Comparison of ENCODE assay signal across 14 mouse cellular contexts in the genomic region with DNA sequence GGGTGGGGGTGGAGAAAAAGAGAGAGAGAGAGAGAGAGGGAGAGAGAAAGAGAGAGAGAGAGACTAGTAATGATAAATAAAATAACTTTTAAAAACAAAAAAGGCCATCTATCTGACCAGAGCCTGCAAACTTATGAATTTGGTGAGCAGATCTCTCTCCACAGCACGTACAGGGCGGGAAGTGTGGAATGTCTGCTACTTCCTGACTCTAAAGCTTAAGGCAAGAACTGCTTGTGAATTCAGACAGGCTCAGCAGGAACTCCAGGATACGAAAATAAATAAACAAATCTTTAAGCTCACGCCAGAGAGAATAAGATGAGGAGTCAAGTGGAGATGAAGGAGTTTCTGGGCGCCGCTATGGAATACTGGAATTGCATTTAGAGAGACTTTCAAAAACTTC.
DNase-seq lines count a peak whose midpoint lies in the region; ATAC-seq and TF ChIP-seq lines count a peak whose summit lies in the region.
"Had no signal": no experiment of that assay in that cellular context is flagged by ENCODE, and none has a peak within 500 bp of the region (broad histone marks: within the 10 kb centered on the region; RNA-seq: fewer than 3 reads in every experiment).

No protein-coding gene starts in this region.

- H3K4me2 ChIP-seq in heart, postnatal 0 days (ENCODE audit: low read depth, low read length) = no peak overlapping the region
- peak overlapping the region; percentile 30 for H3K4me2 ChIP-seq in lung, postnatal 0 days (replicated peaks; ENCODE audit: low read depth, low read length)
- no peak overlapping the region for H3K4me2 ChIP-seq in embryonic facial prominence, embryonic 11.5 days (ENCODE audit: low read depth, low read length)
- H3K4me2 ChIP-seq in stomach, embryonic 15.5 days = no peak overlapping the region
- H3K4me2 ChIP-seq: hindbrain, embryonic 15.5 days; liver, embryonic 11.5 days had no signal

- no peak for ATAC-seq in heart, postnatal 0 days (ENCODE audit: insufficient read depth, low read depth)
- no peak for ATAC-seq in lung, postnatal 0 days
- ATAC-seq in embryonic facial prominence, embryonic 11.5 days (replicated peaks; ENCODE audit: insufficient number of reproducible peaks, low FRiP score, low TSS enrichment, low read depth) = no peak
- no peak for ATAC-seq in stomach, embryonic 15.5 days (ENCODE audit: insufficient read depth, low FRiP score, low read depth)
- ATAC-seq: forebrain, embryonic 16.5 days had no signal

- H3K27me3 ChIP-seq in heart, postnatal 0 days (ENCODE audit: control insufficient read depth, insufficient read depth, low read length) = 0 out of 2 replicates have a peak, but pooled peaks cover 8% of the 10 kb centered on the region
- no peaks in the 10 kb centered on the region; the same call in 1 of the 2 replicates for H3K27me3 ChIP-seq in lung, postnatal 0 days (replicated peaks; ENCODE audit: insufficient read depth, low read length)
- H3K27me3 ChIP-seq in embryonic facial prominence, embryonic 11.5 days (ENCODE audit: control insufficient read depth, insufficient read depth, low read length) = no peaks in the 10 kb centered on the region; the same call in none of the 2 replicates
- H3K27me3 ChIP-seq in stomach, embryonic 15.5 days (replicated peaks) = no peaks in the 10 kb centered on the region

- no peaks in the 10 kb centered on the region for H3K9me3 ChIP-seq in heart, postnatal 0 days (replicated peaks; ENCODE audit: control insufficient read depth, low read length)
- no peaks in the 10 kb centered on the region for H3K9me3 ChIP-seq in lung, postnatal 0 days (ENCODE audit: low read length)
- no peaks in the 10 kb centered on the region for H3K9me3 ChIP-seq in embryonic facial prominence, embryonic 11.5 days (replicated peaks; ENCODE audit: control insufficient read depth, low read length)
- H3K9me3 ChIP-seq in stomach, embryonic 15.5 days = no peaks in the 10 kb centered on the region
- H3K9me3 ChIP-seq: hindbrain, embryonic 15.5 days; midbrain, embryonic 10.5 days had no signal

- H3K36me3 ChIP-seq in heart, postnatal 0 days (replicated peaks; ENCODE audit: control insufficient read depth, insufficient read depth, low read length) = no peaks in the 10 kb centered on the region
- no peaks in the 10 kb centered on the region for H3K36me3 ChIP-seq in lung, postnatal 0 days (ENCODE audit: insufficient read depth, low read length)
- no peaks in the 10 kb centered on the region for H3K36me3 ChIP-seq in embryonic facial prominence, embryonic 11.5 days (replicated peaks; ENCODE audit: control insufficient read depth, insufficient read depth, low read depth, low read length)
- no peaks in the 10 kb centered on the region for H3K36me3 ChIP-seq in stomach, embryonic 15.5 days
- H3K36me3 ChIP-seq: hindbrain, embryonic 15.5 days; midbrain, embryonic 10.5 days had no signal

- TF ChIP-seq EP300 in heart, postnatal 0 days (IDR thresholded peaks at IDR 0.05; ENCODE audit: low read depth) = no peak
- TF ChIP-seq EP300 in lung, postnatal 0 days (IDR thresholded peaks at IDR 0.05) = no peak

- H3K4me3 ChIP-seq in heart, postnatal 0 days (ENCODE audit: low read depth, low read length) = no peak overlapping the region
- H3K4me3 ChIP-seq in lung, postnatal 0 days (ENCODE audit: low read depth, low read length) = no peak overlapping the region
- no peak overlapping the region for H3K4me3 ChIP-seq in embryonic facial prominence, embryonic 11.5 days (ENCODE audit: low read depth, low read length)
- H3K4me3 ChIP-seq in stomach, embryonic 15.5 days (replicated peaks) = no peak overlapping the region
- H3K4me3 ChIP-seq: hindbrain, embryonic 15.5 days; midbrain, embryonic 10.5 days had no signal

- DNase-seq in heart, postnatal 0 days (ENCODE audit: low spot score) = peak; percentile 21
- no peak for DNase-seq in heart, adult 18-20 months
- peak; percentile 31 for DNase-seq in lung, postnatal 0 days (ENCODE audit: low spot score)
- no peak for DNase-seq in lung, adult 18-20 months
- peak; percentile 4 for DNase-seq in embryonic facial prominence, embryonic 11.5 days (ENCODE audit: low spot score)
- no peak for DNase-seq in left cerebral cortex, postnatal 25 days (ENCODE audit: low spot score in 2 of 2)
- no peak for DNase-seq in thymus, postnatal 25 days
- DNase-seq: cerebellum, adult 9-11 months; gastrocnemius, postnatal 25 days had no signal

- intact Hi-C loops in left cerebral cortex, postnatal 25 days (cut with DNase I) = no loop called here

- H3K9ac ChIP-seq in heart, postnatal 0 days (replicated peaks; ENCODE audit: low read depth, low read length) = no peak overlapping the region
- no peak overlapping the region for H3K9ac ChIP-seq in lung, postnatal 0 days (replicated peaks; ENCODE audit: low read depth)
- no peak overlapping the region for H3K9ac ChIP-seq in embryonic facial prominence, embryonic 11.5 days (replicated peaks; ENCODE audit: low read length)
- no peak overlapping the region for H3K9ac ChIP-seq in stomach, embryonic 15.5 days
- H3K9ac ChIP-seq: hindbrain, embryonic 15.5 days had no signal

- no peak for TF ChIP-seq CTCF in heart, postnatal 0 days (IDR thresholded peaks at IDR 0.05; ENCODE audit: low read depth)
- TF ChIP-seq CTCF in lung, postnatal 0 days (IDR thresholded peaks at IDR 0.05) = no peak

- H3K27ac ChIP-seq in heart, postnatal 0 days (ENCODE audit: low read depth) = peak overlapping the region; percentile 36
- H3K27ac ChIP-seq in lung, postnatal 0 days (ENCODE audit: low read length) = no peak overlapping the region
- H3K27ac ChIP-seq in embryonic facial prominence, embryonic 11.5 days (replicated peaks; ENCODE audit: low read depth, low read length) = no peak overlapping the region
- peak overlapping the region; percentile 31; the same call in 1 of the 2 replicates for H3K27ac ChIP-seq in stomach, embryonic 15.5 days
- H3K27ac ChIP-seq: hindbrain, embryonic 15.5 days; midbrain, embryonic 10.5 days had no signal

- 35% methylated on average over 6 of the region's 6 CpGs for WGBS in heart, postnatal 0 days
- 18% methylated on average over 6 of the region's 6 CpGs for WGBS in lung, postnatal 0 days
- WGBS in embryonic facial prominence, embryonic 11.5 days = 27% methylated on average over 6 of the region's 6 CpGs
- 33% methylated on average over 6 of the region's 6 CpGs for WGBS in stomach, embryonic 15.5 days

- H3K4me1 ChIP-seq in heart, postnatal 0 days (ENCODE audit: control insufficient read depth, insufficient read depth) = no peaks in the 10 kb centered on the region
- no peaks in the 10 kb centered on the region for H3K4me1 ChIP-seq in lung, postnatal 0 days (ENCODE audit: insufficient read depth, low read depth, low read length)
- no peaks in the 10 kb centered on the region for H3K4me1 ChIP-seq in embryonic facial prominence, embryonic 11.5 days (ENCODE audit: control insufficient read depth, insufficient read depth, low read length)
- no peaks in the 10 kb centered on the region for H3K4me1 ChIP-seq in stomach, embryonic 15.5 days
- H3K4me1 ChIP-seq: hindbrain, embryonic 15.5 days had no signal

Comparison
In these comparisons a context has a peak if more than half of its experiments do, and no peak if none do; other contexts are left out.
1. DNase-seq: peak in heart, postnatal 0 days (single experiment), lung, postnatal 0 days (single experiment) and embryonic facial prominence, embryonic 11.5 days (single experiment); none in heart, adult 18-20 months (0 of 2), lung, adult 18-20 months (0 of 2), left cerebral cortex, postnatal 25 days (0 of 2) and thymus, postnatal 25 days (single experiment).
2. H3K27ac ChIP-seq: peak in heart, postnatal 0 days (single experiment) and stomach, embryonic 15.5 days (single experiment); none in lung, postnatal 0 days (single experiment) and embryonic facial prominence, embryonic 11.5 days (single experiment).